Mouse (Mus musculus) gonadal fat pad, adult 2 months (tissue): Measurements from ENCODE around the gene Ddx1. TPM values are rescaled to one million over a fixed set of nuclear protein-coding genes. Genes with fewer than 3 reads are reported as not detected.

Experiments
- polyA plus RNA-seq: library from polyadenylated mRNA; depleted of rRNA; stranded (reverse); fragments of >200 nt; gene quantifications from 2 replicates; pipeline ENCODE4 v1.2.3, GENCODE M21; 2012; rRNA removed

Ddx1 gene
- polyA plus RNA-seq, 1 experiment, result 11.3 TPM

Other genes with a start within 250 kb of the Ddx1 start
- 18.7 and 20.2 TPM in 2 replicates for gene Nbas, start 19.9 kb upstream of the Ddx1 start, polyA plus RNA-seq